Mouse (Mus musculus): Measurements from ENCODE around the gene Ptma. TPM values are rescaled to one million over a fixed set of nuclear protein-coding genes. Genes with fewer than 3 reads are reported as not detected.

Ptma gene
- polyA plus RNA-seq, 1 experiment from 2014 or later = 2,193 TPM

DNA sequence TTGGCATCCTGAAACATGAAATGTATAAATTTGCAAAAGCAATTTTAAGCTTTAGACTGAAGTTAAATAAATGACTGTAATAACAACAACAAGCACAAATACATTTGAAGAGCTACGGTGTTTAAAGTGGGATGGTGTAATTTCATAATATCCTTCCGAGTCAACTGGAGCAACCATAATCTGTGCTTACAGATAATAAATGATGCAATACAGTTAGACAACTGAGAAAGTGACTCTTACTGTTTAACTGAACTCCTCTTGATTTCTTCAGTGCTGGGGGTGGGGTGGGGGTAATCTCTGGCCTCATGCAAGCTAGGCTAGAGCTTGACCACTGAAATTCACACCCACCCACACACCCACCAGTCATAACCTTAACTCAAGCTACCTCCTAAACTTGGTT, 44.9 kb downstream of the Ptma start:
- H3K9me3 ChIP-seq = no peaks in the 10 kb centered on the region
- no peak overlapping the region for H3K27ac ChIP-seq
- no peaks in the 10 kb centered on the region for H3K27me3 ChIP-seq
- peaks cover 3% of the 10 kb centered on the region; the same call in 1 of the 2 replicates for H3K36me3 ChIP-seq
- no peak overlapping the region for H3K9ac ChIP-seq
- WGBS = 92% methylated on average over 2 of the region's 2 CpGs
- H3K4me2 ChIP-seq = no peak overlapping the region
- H3K4me1 ChIP-seq (replicated peaks) = no peaks in the 10 kb centered on the region
- H3K4me3 ChIP-seq = no peak overlapping the region
- no peak for ATAC-seq (ENCODE audit: low FRiP score)

DNA sequence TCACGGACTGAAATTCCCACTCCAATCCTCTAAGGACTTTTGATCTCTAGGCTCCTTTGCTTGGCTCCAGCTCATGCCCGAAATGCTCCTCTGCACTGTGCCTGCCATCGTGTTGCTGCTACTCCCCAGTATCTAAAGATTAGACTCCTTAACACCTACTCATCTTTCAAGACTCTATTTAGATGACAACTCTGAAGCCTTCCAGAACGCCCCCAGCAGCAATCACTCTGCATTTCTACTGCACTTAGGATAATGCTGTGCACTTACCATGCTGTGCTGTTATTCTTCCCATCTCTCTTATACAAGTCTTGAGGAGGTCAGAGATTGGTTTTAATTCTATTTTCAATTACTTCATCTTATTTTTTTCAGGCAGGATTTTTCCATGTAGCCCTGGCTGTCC, 45.4 kb downstream of the Ptma start:
- Histone ChIP-seq H3K27me3 (no peaks in the 10 kb centered on the region), H3K4me3 (no peak overlapping the region), H3K27ac (no peak overlapping the region), H3K4me2 (no peak overlapping the region), H3K36me3 (peaks cover 3% of the 10 kb centered on the region; the same call in 1 of the 2 replicates), H3K9me3 (no peaks in the 10 kb centered on the region), H3K9ac (no peak overlapping the region), H3K4me1 (replicated peaks) (no peaks in the 10 kb centered on the region)
- ATAC-seq (ENCODE audit: low FRiP score) = no peak
- WGBS = 90% methylated on average over 4 of the region's 4 CpGs

Other genes starting within 250 kb of the Ptma start
- 3.7 and 5.0 TPM in 2 replicates for gene B3gnt7, start 223.9 kb upstream of the Ptma start, polyA plus RNA-seq (2015; fragmentation: Nextera tagmentation; extraction: Ambion mirVana)
- gene Ncl, start 167.3 kb upstream of the Ptma start, polyA plus RNA-seq (2015; fragmentation: Nextera tagmentation; extraction: Ambion mirVana) = 219 and 230 TPM in 2 replicates
- gene Nmur1, start 100.5 kb upstream of the Ptma start, polyA plus RNA-seq (2015; fragmentation: Nextera tagmentation; extraction: Ambion mirVana) = not detected in 2 replicates
- not detected in 2 replicates for gene Tex44, start 100.4 kb upstream of the Ptma start, polyA plus RNA-seq (2015; fragmentation: Nextera tagmentation; extraction: Ambion mirVana)
- gene Pde6d, start 55.9 kb downstream of the Ptma start, polyA plus RNA-seq (2015; fragmentation: Nextera tagmentation; extraction: Ambion mirVana) = 92.7 and 97.5 TPM in 2 replicates
- 62.8 and 65.0 TPM in 2 replicates for gene Cops7b, start 56.2 kb downstream of the Ptma start, polyA plus RNA-seq (2015; fragmentation: Nextera tagmentation; extraction: Ambion mirVana)
- 16.1 and 25.0 TPM in 2 replicates for gene Nppc, start 143.8 kb downstream of the Ptma start, polyA plus RNA-seq (2015; fragmentation: Nextera tagmentation; extraction: Ambion mirVana)
- 38.3 and 39.9 TPM in 2 replicates for gene Dis3l2, start 177.1 kb downstream of the Ptma start, polyA plus RNA-seq (2015; fragmentation: Nextera tagmentation; extraction: Ambion mirVana)